Comparison of ENCODE assay signal across 12 mouse cellular contexts in the genomic region with DNA sequence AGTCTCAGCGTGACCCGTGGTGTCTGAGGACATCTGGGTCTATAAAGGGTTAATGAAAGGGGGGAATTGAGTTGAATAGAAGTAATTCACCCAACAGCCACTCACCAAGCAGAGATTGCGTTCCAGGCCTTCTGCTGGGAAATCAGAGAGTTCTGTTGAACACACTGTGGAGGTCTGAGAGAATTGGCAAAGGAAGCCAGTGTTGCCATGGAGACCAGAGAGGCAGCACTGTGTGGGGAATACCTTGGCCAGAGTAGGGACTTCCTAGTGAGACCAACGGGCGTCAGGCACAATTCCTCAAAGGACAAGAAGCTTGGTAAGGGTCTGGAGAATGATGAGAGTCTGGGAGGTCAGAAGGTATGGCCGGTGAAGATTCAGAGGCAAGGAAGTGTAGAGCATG. TPM values are rescaled to one million over a fixed set of nuclear protein-coding genes. Genes with fewer than 3 reads are reported as not detected.
A peak's percentile ranks its signal among the peaks of the same experiment; 100 is the strongest.
DNase-seq lines count a peak whose midpoint lies in the region; ATAC-seq and TF ChIP-seq lines count a peak whose summit lies in the region.
"Had no signal": no experiment of that assay in that cellular context is flagged by ENCODE, and none has a peak within 500 bp of the region (broad histone marks: within the 10 kb centered on the region; RNA-seq: fewer than 3 reads in every experiment).

No protein-coding gene starts in this region.

- no peak overlapping the region for H3K4me3 ChIP-seq in lung, embryonic 16.5 days (ENCODE audit: low read length)
- no peak overlapping the region for H3K4me3 ChIP-seq in left cerebral cortex, adult 2 months

- intact Hi-C loops in left cerebral cortex, adult 2 months (cut with DNase I) = no loop called here

- no peaks in the 10 kb centered on the region for H3K9me3 ChIP-seq in lung, embryonic 16.5 days (ENCODE audit: control insufficient read depth, low read length)

- no peak for DNase-seq in lung, postnatal 36 days
- DNase-seq in frontal cortex, postnatal 36 days (ENCODE audit: low spot score in 2 of 2) = peak; percentile 41 to 75
- peak; percentile 50 to 54 for DNase-seq in left cerebral cortex, adult 2 months (ENCODE audit: extremely low spot score in 1 of 2, low spot score in 2 of 2)
- DNase-seq in right cerebral cortex, postnatal 36 days (ENCODE audit: low spot score in 2 of 2) = peak; percentile 66 to 71
- DNase-seq in gastrocnemius, adult 18-20 months (ENCODE audit: low spot score) = no peak
- no peak for DNase-seq in urinary bladder, adult 18-20 months (ENCODE audit: low spot score in 2 of 2)
- DNase-seq: kidney, postnatal 36 days had no signal

- ATAC-seq in lung, embryonic 16.5 days (ENCODE audit: low read depth) = 0 out of 2 replicates have a peak, but pooled peaks have one; percentile 51

- no peaks in the 10 kb centered on the region for H3K4me1 ChIP-seq in lung, embryonic 16.5 days (replicated peaks; ENCODE audit: control insufficient read depth, insufficient read depth, low read length)

- H3K27ac ChIP-seq in lung, embryonic 16.5 days (ENCODE audit: low read length) = no peak overlapping the region
- H3K27ac ChIP-seq in left cerebral cortex, adult 2 months = no peak overlapping the region

- 38% methylated on average over 6 of the region's 6 CpGs for WGBS in lung, embryonic 16.5 days

- no peak overlapping the region for H3K9ac ChIP-seq in lung, embryonic 16.5 days (ENCODE audit: low read length)

- no peaks in the 10 kb centered on the region for H3K36me3 ChIP-seq in lung, embryonic 16.5 days (ENCODE audit: control insufficient read depth, insufficient read depth, low read length)

- H3K27me3 ChIP-seq in lung, embryonic 16.5 days (ENCODE audit: control insufficient read depth, insufficient read depth, low read depth, low read length) = no peaks in the 10 kb centered on the region

- TF ChIP-seq CTCF in left cerebral cortex, adult 2 months (IDR thresholded peaks at IDR 0.05) = no peak

- no peak overlapping the region for H3K4me2 ChIP-seq in lung, embryonic 16.5 days (ENCODE audit: low read depth, low read length)

RNA-seq across cellular contexts. Expression of a gene that starts 23.2 kb away (rescaled TPM):
- polyA plus RNA-seq in lung, embryonic 16.5 days (2015; fragmentation: Nextera tagmentation; extraction: Ambion mirVana) = 0.63 and 1.0 TPM in 2 replicates
- total RNA-seq in left cerebral cortex, adult 2 months (2021) = not detected
- not detected for total RNA-seq in gastrocnemius, adult 18-20 months (2021)
- total RNA-seq: adrenal gland, adult 18-20 months; gastrocnemius, adult 8-10 months had no signal
- polyA plus RNA-seq: liver, embryonic 16.5 days; small intestine, adult 2 months had no signal

Comparison
In these comparisons a context has a peak if more than half of its experiments do, and no peak if none do; other contexts are left out.
1. DNase-seq: peak in frontal cortex, postnatal 36 days (2 of 2), left cerebral cortex, adult 2 months (2 of 2) and right cerebral cortex, postnatal 36 days (2 of 2); none in lung, postnatal 36 days (single experiment), gastrocnemius, adult 18-20 months (single experiment) and urinary bladder, adult 18-20 months (0 of 2).